Mouse (Mus musculus) adrenal gland, postnatal 10 days (tissue): Measurements from ENCODE around the gene Spg21. TPM values are rescaled to one million over a fixed set of nuclear protein-coding genes. Genes with fewer than 3 reads are reported as not detected.

Experiments
- DNase-seq: peaks from one replicate; pipeline ENCODE4 v3.0.0; 2021; ENCODE audit warnings: mixed read lengths
- total RNA-seq, 2 experiments: library from RNA; stranded (reverse); gene quantifications; 2 replicates each; pipeline ENCODE4 v1.2.3; 2021

The Spg21 gene
- total RNA-seq, 2 experiments from 2014 or later = 53.6 to 54.4 TPM

DNA sequence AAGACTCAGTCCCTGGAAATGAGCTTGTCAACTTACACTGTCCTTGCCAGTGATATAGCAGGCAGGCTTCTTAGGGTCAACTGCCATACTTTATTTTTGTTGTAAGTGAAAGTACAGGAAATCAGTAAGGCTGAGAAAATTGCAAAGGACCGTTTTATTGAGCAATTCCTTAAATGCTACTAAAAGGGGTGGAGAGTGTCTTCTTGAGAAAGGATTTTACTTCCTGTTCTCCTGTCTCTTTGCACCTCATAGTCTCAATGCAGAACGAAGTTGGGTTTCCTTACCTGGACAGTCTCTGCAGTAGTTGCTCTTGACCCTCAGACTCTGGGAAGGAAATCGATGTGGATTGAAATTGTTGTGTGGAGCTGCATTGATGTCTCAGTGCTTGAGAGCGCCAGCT, 12.0 kb downstream of the Spg21 start:
- DNase-seq = no peak

DNA sequence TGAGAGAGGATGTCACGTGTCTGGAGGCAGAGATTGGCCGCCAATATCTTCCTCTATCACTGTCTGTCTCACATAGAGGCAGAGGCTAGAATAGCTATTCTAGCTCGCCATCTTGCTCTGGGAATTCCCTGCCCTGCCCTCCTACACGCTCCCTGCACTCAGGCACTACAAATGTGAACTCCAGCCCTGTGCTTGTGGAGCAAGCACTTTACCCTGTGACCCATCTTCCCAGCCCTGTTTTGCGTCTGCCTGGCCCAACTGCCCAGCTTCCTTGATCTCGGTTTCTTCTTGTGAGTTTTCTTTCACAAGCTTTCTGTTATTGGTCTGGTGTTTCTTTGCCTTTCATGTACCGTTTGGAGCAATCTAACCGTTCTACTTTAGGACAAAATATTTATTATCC, 18.4 kb downstream of the Spg21 start:
- no peak for DNase-seq

DNA sequence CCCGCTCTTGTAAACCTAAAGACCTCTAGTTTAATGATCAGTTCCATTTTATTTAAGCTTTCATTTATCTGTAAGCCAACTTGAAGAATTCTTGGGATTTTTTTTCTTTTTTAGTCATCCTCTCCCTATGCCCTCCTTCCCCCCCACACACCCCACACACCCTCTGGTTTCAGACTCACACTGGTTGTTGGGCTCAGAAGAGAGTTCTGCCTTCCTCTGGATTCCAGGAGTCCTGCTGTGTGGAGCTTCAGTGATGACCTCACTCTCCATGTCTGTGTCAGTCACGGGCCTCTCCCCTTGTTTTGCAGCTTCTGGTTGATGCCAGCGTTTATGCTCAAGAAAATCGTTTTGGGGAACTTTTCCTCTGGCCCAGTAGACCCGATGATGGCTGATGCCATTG, 19.3 kb downstream of the Spg21 start:
- no peak for DNase-seq

DNA sequence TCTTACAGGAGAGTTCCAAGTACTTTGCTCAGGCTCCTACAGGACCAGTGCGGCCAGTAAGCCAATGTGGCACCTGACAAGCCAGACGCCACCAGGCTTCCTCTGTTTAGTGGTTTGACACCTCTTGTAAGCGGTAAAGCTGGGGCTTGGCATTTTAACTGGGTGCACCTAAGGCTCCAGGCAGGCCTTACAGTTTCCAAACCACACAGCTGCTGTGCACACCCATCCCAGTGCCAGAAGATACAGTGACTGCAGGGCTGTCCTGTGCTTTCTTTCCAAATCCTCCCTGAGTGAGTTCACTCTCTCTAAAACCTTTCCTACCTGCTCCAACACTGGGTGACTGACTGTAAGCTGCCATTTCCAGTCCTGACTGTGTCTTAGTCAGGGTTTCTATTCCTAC, 30.7 kb downstream of the Spg21 start:
- no peak for DNase-seq

DNA sequence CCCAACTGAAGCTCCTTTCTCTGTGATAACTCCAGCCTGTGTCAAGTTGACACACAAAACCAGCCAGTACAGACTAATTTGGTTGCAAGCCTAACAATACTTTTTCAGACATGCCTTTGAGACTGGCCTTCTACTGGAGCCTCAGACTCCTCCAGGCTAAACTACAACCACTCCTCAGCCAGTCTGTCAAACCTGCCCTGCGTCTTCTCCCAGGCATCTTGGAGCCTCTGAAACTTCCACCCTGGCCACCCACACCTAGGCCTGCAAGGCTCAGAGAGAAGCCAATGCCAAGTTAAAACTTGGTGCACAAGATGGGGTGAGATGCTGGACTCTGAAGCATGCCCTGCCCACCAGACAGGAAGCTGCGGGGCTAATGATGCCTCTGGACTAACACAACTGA, 31.6 kb downstream of the Spg21 start:
- no peak for DNase-seq

DNA sequence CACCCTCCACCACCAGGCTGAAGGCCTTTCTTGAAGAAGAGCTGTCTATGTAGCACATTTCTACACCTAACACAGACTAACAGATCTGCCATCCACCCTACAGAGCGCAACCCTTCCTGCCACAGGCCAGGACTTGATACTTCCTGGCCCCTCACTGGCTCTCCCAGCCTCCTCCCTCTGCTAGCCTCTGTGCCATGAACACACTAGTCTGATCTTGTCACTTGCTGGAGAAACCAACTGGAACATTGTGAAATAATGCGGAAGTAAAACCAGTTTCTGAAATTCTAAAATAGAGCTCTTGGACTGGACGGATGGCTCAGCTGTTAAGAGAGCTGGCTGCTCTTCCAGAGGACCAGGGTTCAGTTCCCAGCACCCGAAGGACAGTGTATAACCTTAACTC, 32.1 kb downstream of the Spg21 start:
- DNase-seq = no peak

DNA sequence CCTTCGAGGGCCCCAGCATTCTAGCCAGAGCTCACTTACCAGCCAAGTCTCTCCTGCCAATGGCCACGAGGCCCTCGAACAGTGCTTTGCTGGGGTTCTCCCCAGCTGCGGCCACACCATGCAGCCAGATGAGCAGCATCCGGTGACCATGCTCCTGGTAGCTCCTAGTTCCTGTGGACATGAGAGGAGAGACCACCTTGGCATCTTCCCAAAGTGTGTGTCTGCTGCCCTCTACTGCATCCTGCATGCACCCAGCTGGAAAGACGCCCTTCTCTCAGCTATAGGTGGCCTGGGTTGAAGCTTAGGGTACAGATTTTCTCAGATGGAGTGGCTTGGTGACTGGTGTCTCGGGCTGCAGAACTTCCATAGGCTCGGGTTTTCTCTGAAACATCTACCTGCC, 41.4 kb downstream of the Spg21 start:
- no peak for DNase-seq

DNA sequence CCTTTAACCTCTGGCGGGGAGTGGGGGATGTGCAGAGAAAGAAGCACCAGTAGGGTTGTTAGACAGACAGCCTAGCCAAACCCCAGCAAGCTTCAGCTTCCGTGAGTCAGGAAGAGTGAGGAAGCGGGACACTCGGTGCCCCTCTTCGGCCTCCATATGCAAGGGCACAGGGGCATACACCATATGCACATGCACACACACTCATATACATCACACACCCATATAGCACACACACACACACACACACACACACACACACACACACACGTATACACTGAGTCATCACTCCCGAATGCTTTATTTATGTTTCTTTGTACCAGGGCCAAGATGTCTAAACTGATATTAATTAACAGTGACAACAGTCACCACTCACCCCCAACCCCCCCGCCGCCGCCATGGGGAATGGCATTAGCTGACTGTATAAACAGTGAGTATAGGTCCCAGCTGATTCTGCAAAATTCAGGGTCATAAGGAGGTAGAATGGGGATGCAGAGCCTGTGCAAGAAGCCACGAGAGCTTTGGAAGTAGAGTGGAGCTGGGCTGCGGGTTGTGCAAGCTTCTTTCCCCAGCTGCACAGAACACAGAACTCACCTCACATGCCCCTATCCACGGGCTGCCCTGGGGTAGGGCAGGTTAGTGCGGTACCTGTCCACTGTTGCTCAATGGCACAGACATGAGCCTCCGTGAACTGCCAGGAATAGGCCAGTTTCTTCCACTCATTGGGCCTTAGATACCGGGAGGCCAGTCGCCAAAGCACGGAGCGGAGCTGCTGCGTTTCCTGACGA, 42.2 kb downstream of the Spg21 start:
- peak; percentile 28 for DNase-seq

DNA sequence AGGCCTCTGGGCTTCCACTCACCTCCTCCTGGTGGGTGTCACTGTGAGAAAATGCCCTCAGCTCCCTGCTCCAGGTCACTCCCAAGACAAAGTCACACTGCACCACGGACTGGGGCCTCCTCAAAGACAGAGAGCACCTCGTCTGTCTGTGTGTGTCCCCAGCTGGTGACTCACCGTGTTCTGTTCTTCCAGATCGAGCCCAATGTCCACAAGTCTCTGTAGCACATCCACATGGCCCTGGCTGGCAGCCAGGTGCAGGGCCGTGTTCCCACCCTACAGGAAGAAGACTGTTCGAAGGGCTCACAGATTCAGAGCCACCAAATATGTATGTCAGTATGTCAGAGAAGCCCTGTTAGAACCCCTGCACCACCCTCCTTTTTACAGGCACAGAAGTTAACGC, 47.7 kb downstream of the Spg21 start:
- DNase-seq = no peak

DNA sequence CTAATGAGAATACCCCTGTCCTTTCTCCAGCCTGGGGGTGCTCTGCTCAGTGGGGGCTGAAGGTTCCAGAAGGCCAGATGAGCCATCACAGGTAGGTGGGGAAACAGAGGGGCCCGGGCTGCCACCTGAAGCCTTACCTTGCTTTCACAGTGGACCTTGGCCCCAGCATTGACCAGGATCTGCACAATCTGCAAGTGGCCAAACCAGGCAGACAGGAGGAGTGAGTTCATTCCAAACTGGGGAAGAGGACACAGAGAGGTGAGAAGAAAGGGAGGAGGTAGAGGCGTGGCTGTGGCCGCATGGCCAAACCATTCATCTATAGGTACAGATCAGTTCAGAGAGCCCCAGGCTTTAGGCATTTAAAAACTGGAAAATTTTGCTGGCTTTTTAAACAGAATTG, 51.8 kb downstream of the Spg21 start:
- no peak for DNase-seq

DNA sequence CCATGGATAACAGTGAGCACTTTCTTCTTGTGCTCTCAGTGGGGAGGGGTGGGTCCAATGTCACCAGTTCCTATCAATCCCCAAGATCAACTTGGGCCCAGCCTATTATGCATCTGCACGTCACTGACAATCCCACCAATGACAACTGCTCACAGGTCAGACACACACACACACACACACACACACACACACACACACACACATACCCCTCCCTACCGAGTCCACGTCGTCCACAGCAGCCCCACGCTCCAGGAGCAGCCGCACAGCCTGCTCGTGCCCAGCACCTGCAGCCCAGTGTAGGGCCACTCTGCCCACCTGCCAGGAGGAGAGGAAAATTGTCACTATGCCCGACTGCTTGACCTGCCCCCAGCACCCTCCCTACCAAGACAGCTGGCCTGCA, 53.7 kb downstream of the Spg21 start:
- no peak for DNase-seq

DNA sequence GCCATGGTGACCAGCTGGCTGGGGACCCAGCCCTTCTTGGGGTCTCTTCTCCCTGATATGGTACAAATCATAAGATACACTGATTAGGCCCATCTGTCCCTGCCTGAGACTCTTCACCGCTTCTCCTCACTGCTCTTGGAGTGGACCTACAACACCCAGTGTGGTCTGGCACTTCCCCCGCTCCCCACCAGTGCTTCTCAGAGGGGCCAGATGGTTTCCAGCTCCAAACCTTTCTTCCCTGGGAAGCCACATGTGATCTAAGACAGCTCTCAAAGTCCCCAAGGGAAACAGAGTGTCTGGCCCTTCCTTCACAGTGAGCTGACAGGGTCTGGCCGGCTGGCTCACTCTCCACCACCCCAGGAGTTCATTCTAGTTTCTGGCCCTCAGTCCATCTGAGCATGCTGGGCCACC, 54.1 kb downstream of the Spg21 start:
- DNase-seq = no peak

DNA sequence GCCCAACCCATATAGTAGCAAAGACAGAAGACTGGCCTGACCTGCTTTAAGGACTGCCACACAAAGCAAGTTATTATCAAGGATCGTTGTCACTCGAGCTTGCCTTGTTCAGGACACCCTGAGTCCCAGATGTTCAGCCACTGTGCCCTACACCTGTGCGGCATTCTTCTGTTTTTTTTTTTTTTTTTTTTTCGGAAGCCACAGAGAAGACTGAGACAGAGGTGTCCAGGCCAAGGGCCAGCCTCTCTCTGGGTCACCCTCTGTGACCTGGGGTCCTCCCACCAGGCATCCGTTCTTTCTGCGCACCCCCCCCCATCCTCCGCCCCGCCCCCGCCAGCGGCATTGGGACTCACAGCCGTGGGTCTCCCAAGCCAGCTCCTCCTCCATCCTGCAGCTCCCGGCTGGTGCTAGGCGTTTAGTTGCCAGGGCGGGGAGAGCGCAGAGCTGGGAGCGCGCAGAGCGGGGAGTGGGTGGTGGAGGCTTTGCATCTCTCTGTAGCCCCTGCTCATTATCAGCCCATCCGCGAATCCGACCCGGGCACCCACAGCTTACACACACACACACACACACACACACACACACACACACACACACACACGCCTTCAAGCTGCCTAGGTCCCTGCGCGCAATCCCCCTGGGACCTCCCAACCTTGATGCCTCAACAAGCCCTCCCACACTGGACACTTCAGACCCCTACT, 59.2 kb downstream of the Spg21 start, which contains the start of gene Ankdd1a:
TSS of gene Ankdd1a (minus strand) at position 387 of the 698 bp plus-strand sequence.
- DNase-seq = peak; percentile 29

DNA sequence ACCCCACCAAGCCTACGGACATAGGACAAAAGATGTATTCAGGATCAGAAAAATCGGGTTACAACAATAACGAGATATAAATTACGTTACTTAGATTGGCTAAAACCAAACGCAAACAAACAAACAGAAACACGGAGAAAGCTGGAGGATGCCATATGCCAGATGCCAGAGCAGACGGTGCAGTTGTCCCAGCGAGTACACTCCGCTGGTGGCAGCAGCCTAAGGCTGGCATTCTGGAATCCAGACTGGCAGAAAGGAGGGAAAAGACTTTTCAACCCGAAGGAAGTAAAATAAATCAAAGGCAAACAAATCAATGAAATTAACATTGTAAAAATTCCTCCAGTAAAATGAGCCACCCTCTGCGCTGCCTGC, 59.7 kb downstream of the Spg21 start:
- DNase-seq = no peak

DNA sequence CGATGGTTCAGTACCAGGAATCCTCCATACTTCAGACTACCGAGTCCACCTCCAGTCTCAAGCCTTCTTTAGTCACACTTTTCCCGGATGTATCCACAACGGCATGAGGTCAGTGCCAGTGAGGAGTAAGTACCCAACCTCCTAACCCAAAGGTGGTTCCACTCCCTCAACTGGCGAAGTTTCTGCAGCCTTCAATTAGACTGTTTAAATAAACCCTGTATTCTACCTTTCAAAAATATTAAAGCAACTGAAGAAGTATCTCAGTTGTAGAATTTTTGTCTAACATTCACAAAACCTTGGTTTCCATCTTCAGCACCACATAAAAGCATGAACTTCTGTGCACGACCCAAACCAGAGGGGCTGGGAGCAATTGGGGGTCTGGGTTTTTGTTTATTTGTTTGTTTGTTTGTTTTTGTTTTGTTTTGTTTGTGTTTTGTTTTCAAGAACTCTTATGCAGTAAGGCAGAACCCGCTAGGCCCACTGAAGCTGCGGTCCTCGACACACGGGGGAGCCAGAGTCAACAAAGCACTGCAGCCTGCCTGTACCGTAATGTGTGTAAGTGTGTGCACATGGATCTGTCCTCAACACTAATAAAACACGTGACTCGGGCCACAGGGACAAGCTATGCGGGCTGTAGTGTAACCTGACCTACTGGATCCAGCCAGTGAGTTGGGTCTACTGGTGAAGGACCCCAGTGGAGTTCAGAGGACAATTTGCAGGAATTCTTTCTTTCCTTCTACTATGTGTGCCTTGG, 63.0 kb downstream of the Spg21 start:
- DNase-seq = peak; percentile 87

DNA sequence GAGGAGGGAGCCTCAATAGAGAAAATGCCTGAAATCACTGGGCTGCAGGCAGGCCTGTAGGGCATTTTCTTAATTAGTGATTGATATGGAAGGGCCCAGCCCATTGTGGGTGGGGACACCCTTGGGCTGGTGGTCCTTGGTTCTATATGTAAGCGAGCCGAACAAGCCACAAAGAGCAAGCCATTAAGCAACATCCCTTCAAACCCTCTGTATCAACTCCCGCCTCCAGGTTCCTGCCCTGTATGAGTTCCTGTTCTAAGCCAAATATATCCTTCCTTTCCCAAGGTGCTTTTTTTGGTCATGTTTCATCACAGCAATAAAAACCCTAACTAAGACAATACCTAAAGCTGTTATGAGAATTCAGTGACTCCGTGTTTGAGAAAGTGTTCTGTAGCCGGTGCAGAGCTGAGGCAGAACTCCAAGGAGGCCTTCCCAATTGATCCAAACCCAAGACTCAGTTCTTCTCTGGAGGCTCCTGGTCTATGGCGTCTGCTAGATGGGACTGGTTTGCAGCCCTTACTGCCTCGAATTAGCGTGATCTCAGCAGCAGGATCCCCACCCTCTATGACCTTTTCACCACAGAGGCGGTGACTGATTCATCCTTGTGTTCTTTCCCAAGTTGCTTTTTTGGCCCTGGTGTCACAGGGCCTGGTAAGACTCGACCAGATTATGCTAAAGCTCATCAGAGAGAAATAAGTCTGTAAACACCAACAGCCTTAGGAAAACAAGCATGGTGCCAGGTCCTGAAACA, 64.9 kb downstream of the Spg21 start:
- DNase-seq = peak; percentile 24

DNA sequence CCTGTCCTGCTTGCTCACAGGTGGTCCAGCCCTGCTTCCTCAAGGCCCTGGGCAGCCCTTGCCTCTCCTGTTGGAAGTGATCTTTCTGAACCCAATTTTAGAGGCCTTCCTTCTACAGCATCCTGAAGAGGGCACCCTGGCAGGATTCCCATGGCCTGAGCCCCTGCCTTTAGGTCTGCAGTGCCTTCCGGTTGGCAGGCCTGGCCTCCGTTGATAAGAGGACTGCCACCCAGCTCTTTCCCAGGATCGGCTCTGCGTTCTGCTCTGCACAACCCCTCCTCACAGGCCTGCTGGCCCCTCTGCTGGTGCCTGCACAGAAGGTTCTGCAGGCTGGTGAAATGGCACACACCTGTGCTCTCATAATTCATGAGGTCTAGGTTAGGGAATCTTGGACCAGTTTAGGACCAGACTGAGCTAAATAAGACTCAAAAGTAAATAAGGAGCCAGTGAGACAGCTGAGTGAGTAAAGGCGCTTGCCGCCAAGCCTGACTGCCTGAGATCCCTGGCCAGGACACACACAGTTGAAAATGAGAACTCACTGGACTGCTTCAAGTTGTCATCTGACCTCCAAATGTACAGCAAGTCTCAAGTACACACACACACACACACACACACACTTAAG, 67.8 kb downstream of the Spg21 start:
- no peak for DNase-seq

DNA sequence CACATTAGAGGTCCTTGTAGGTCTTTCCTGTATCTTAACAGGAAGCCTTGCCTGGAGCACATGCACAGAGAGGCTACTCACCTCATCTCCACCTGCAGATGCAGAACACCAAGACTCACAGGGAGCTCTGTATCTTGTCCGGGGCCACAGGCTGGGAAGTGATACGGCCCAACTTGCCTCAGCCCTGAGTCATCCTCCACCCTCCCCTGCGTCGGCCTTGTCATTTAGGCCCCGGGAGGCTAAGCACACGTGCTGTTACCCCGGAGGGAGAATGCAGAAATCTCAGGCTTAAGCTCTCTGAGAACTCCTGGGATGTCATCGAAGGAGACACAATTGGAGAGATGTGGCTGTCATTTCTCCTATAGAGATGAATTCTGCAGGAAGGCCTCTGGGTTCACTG, 68.9 kb downstream of the Spg21 start:
- DNase-seq = peak; percentile 71

DNA sequence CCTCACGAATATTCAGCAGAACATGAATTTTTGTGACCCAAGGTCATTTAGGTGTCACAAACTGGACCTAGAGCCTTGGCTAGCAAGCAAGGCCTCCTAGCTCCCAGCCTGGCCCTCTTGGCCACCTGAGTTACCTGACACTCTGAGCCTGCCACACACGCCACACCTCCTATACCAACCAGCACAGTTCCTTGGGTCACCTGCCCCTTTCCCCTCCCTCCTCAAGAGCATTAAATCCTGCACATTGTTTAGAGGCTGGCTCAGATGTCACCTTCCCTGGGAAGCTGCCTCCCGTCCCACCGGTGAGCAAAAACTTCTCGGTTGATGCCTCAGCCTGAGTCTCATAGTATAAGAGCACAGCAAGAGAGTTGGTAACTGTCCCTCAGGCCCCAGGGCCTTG, 70.5 kb downstream of the Spg21 start:
- DNase-seq = no peak

DNA sequence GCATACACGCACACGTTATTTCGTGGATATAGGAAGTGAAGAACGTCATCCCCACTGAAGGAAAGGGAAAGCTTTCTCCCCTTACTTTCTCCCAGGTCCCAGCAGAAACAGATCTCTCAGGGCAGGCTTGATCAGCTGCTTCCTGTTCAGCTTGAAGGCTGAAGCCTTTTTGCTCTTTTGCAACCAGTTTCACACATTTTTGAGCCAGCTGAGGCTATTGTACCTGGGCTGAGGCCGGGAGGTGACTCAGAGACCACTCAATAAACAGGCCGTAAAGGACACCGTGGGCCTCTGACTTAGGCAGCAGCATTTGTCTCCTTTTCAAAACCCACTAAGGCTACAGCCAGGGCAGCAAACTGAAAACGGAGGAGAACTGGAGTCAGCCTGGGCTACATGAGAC, 72.2 kb downstream of the Spg21 start:
- no peak for DNase-seq

DNA sequence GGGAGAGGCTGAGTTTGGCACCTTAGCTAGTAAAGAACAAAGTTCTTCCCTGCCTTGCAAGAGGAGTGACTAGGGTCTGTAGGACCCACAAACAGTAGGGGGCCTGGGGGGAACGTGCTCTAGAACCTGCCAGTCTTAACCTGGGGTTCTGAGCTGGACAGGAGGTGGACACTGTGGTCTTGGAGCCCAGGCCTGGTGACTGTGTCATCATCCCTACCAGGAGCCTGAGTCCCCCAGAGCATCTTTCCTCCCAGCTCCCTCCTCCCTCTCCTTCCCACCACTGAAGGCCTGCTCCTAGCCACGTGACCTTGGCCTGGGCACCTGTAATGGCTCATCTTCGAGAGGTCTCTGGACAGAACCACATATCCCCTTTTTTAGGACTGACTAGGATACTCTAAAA, 73.4 kb downstream of the Spg21 start:
- no peak for DNase-seq

DNA sequence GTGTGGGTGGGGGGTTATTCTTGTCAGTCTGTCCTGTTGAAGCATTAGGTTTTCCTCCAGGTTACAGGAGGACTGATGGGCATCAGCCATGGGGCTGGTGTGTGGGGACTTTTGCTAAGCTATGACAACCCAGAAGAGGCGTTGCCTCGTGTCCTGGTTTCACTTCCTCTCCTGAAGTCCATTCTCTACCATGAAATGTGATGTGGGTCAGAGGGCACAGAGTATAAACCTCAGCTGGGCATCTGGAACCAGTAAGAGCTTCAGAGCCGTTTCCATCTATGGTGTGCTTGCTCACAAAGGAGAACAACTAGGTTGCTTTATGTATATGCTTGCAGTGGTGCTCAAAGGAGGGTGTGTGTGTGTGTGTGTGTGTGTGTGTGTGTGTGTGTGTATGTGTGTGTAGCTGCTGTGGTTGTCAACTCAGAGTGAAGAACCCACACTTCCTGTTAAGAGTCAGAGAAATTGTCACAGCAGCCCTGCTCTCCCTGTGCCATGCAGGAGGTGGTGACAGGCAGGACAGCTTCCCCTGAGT, 74.5 kb downstream of the Spg21 start:
- no peak for DNase-seq
